In the genomic region with DNA sequence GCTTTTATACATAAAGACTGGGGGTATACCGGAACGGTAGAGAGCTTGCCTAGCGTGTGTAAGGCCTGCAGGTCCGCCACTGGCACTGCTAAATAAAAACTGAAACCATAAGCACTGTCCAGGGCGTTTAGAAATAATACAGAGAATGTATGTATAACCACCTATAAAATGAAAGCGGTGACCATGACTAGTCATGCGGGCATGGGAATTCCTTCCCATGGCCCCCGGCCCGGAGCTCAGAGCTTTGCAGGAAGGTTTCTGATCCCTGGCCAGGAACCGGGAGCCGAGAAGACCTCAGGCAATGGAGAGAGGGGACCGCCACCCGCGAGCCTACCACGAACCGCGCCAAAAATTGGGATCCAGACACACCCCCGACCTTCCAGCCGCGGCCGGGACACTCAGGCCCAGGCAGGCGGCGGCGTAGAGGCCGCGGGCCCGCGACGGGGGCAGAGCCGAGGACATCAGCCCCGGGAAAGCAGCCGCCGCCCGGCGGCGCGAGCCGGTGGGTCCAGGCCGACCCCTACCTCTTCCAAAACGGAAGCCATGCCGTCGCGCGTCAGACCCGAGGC, we compare ENCODE assay signal across 8 mouse cellular contexts. TPM values are rescaled to one million over a fixed set of nuclear protein-coding genes. Genes with fewer than 3 reads are reported as not detected.
DNase-seq lines count a peak whose midpoint lies in the region; ATAC-seq and TF ChIP-seq lines count a peak whose summit lies in the region.

No protein-coding gene starts in this region.

- no peak for ATAC-seq in G1E (ENCODE audit: extremely low read depth, insufficient number of reproducible peaks, low FRiP score, poor library complexity, severe bottlenecking)
- peak; percentile 49 for ATAC-seq in heart, embryonic 16.5 days (replicated peaks; ENCODE audit: extremely low read depth, insufficient read depth, low FRiP score)
- peak; percentile 67 for ATAC-seq in liver, embryonic 12.5 days
- ATAC-seq in neural tube, embryonic 15.5 days (ENCODE audit: low FRiP score), result peak; percentile 3; the same call in 1 of the 2 replicates

- no peak for TF ChIP-seq POLR2A in kidney, adult 2 months (IDR thresholded peaks at IDR 0.05; ENCODE audit: low read depth, low read length)

- no peaks in the 10 kb centered on the region for H3K27me3 ChIP-seq in kidney, adult 2 months (replicated peaks; ENCODE audit: control insufficient read depth, insufficient read depth, low read length)
- no peaks in the 10 kb centered on the region for H3K27me3 ChIP-seq in G1E (ENCODE audit: insufficient read depth, low read length)
- no peaks in the 10 kb centered on the region for H3K27me3 ChIP-seq in embryonic facial prominence, embryonic 10.5 days (replicated peaks; ENCODE audit: low read depth, poor library complexity, severe bottlenecking)
- no peaks in the 10 kb centered on the region for H3K27me3 ChIP-seq in heart, embryonic 16.5 days (ENCODE audit: control insufficient read depth, insufficient read depth, low read length)
- H3K27me3 ChIP-seq in liver, embryonic 12.5 days (replicated peaks), result no peaks in the 10 kb centered on the region
- no peaks in the 10 kb centered on the region for H3K27me3 ChIP-seq in neural tube, embryonic 15.5 days (replicated peaks)

- peak; percentile 50 for DNase-seq in kidney, adult 2 months
- no peak for DNase-seq in kidney, postnatal 14 days
- DNase-seq in G1E (ENCODE audit: low spot score), result no peak
- no peak for DNase-seq in embryonic facial prominence, embryonic 10.5 days (ENCODE audit: low spot score)
- DNase-seq in spleen, adult 18-20 months, result no peak

- TF ChIP-seq CTCF in kidney, adult 2 months (conservative IDR thresholded peaks at IDR 0.05; ENCODE audit: insufficient read depth, insufficient read length, low read depth, low read length), result no peak
- TF ChIP-seq CTCF in G1E (IDR thresholded peaks at IDR 0.05; ENCODE audit: low read depth, low read length), result no peak

- WGBS in kidney, adult 2 months, result under 1% methylated on average over 45 of the region's 45 CpGs
- under 1% methylated on average over 45 of the region's 45 CpGs for WGBS in embryonic facial prominence, embryonic 10.5 days
- WGBS in heart, embryonic 16.5 days, result under 1% methylated on average over 45 of the region's 45 CpGs
- under 1% methylated on average over 45 of the region's 45 CpGs for WGBS in liver, embryonic 12.5 days (ENCODE audit: insufficient replicate concordance)
- under 1% methylated on average over 45 of the region's 45 CpGs for WGBS in neural tube, embryonic 15.5 days

- H3K27ac ChIP-seq in kidney, adult 2 months (ENCODE audit: insufficient read depth, low read depth, low read length), result peak overlapping the region; percentile 76
- H3K27ac ChIP-seq in embryonic facial prominence, embryonic 10.5 days (replicated peaks), result peak overlapping the region; percentile 98
- H3K27ac ChIP-seq in heart, embryonic 16.5 days (ENCODE audit: low read length), result peak overlapping the region; percentile 97
- H3K27ac ChIP-seq in liver, embryonic 12.5 days, result peak overlapping the region; percentile 97
- H3K27ac ChIP-seq in neural tube, embryonic 15.5 days (replicated peaks), result peak overlapping the region; percentile 99

- H3K36me3 ChIP-seq in kidney, adult 2 months (ENCODE audit: control insufficient read depth, insufficient read depth, low read length), result no peaks in the 10 kb centered on the region; the same call in 1 of the 2 replicates
- H3K36me3 ChIP-seq in G1E (replicated peaks), result peaks cover 23% of the 10 kb centered on the region
- H3K36me3 ChIP-seq in embryonic facial prominence, embryonic 10.5 days (replicated peaks), result peaks cover 19% of the 10 kb centered on the region
- H3K36me3 ChIP-seq in heart, embryonic 16.5 days (ENCODE audit: control insufficient read depth, insufficient read depth), result peaks cover 2% of the 10 kb centered on the region; the same call in 1 of the 2 replicates
- peaks cover 22% of the 10 kb centered on the region for H3K36me3 ChIP-seq in liver, embryonic 12.5 days
- peaks cover 7% of the 10 kb centered on the region for H3K36me3 ChIP-seq in neural tube, embryonic 15.5 days

- H3K9me3 ChIP-seq in G1E (replicated peaks), result no peaks in the 10 kb centered on the region
- H3K9me3 ChIP-seq in embryonic facial prominence, embryonic 10.5 days, result no peaks in the 10 kb centered on the region
- H3K9me3 ChIP-seq in heart, embryonic 16.5 days (replicated peaks; ENCODE audit: control insufficient read depth, low read length), result no peaks in the 10 kb centered on the region
- H3K9me3 ChIP-seq in liver, embryonic 12.5 days (replicated peaks), result no peaks in the 10 kb centered on the region
- no peaks in the 10 kb centered on the region for H3K9me3 ChIP-seq in neural tube, embryonic 15.5 days (replicated peaks)

- peak overlapping the region; percentile 71 for H3K4me2 ChIP-seq in heart, embryonic 16.5 days (ENCODE audit: low read depth, low read length)
- H3K4me2 ChIP-seq in liver, embryonic 12.5 days, result peak overlapping the region; percentile 81
- H3K4me2 ChIP-seq in neural tube, embryonic 15.5 days, result peak overlapping the region; percentile 61

- peak overlapping the region; percentile 86 for H3K4me3 ChIP-seq in kidney, adult 2 months (ENCODE audit: insufficient read depth, low read depth, low read length)
- H3K4me3 ChIP-seq in G1E (ENCODE audit: low read depth, low read length), result peak overlapping the region; percentile 95
- H3K4me3 ChIP-seq in embryonic facial prominence, embryonic 10.5 days, result peak overlapping the region; percentile 85
- peak overlapping the region; percentile 97 for H3K4me3 ChIP-seq in heart, embryonic 16.5 days (ENCODE audit: low read length)
- H3K4me3 ChIP-seq in liver, embryonic 12.5 days, result peak overlapping the region; percentile 93
- peak overlapping the region; percentile 84 for H3K4me3 ChIP-seq in neural tube, embryonic 15.5 days (replicated peaks)

- H3K4me1 ChIP-seq in kidney, adult 2 months (ENCODE audit: control insufficient read depth, insufficient read depth, low read length), result no peaks in the 10 kb centered on the region; the same call in 1 of the 2 replicates
- H3K4me1 ChIP-seq in G1E (ENCODE audit: insufficient read depth, low read depth, low read length), result peaks cover 32% of the 10 kb centered on the region
- peaks cover 24% of the 10 kb centered on the region for H3K4me1 ChIP-seq in embryonic facial prominence, embryonic 10.5 days
- peaks cover 12% of the 10 kb centered on the region for H3K4me1 ChIP-seq in heart, embryonic 16.5 days (ENCODE audit: control insufficient read depth, insufficient read depth, low read length)
- H3K4me1 ChIP-seq in liver, embryonic 12.5 days, result peaks cover 36% of the 10 kb centered on the region
- H3K4me1 ChIP-seq in neural tube, embryonic 15.5 days, result peaks cover 28% of the 10 kb centered on the region

- H3K9ac ChIP-seq in heart, embryonic 16.5 days (ENCODE audit: low read length), result peak overlapping the region; percentile 86
- H3K9ac ChIP-seq in liver, embryonic 12.5 days, result peak overlapping the region; percentile 94
- peak overlapping the region; percentile 71 for H3K9ac ChIP-seq in neural tube, embryonic 15.5 days (replicated peaks)

RNA-seq across cellular contexts. Expression of gene Cacybp, which starts 0.5 kb away (rescaled TPM):
- 5.6 and 8.1 TPM in 2 replicates for polyA plus RNA-seq in kidney, adult 2 months (2012; rRNA removed)
- 225 and 301 TPM in 2 replicates for total RNA-seq in G1E (2014; fragmentation: Nextera tagmentation)
- total RNA-seq in G1E (2017), result 151 and 185 TPM in 2 replicates
- polyA plus RNA-seq in G1E (2012), result 81.0 and 83.8 TPM in 2 replicates
- 354 and 357 TPM in 2 replicates for polyA plus RNA-seq in embryonic facial prominence, embryonic 10.5 days (2016; fragmentation: Nextera tagmentation; extraction: Ambion mirVana)
- polyA plus RNA-seq in heart, embryonic 16.5 days (2015; fragmentation: Nextera tagmentation; extraction: Ambion mirVana), result 146 and 196 TPM in 2 replicates
- polyA plus RNA-seq in liver, embryonic 12.5 days (2016; fragmentation: Nextera tagmentation; extraction: Ambion mirVana), result 279 and 282 TPM in 2 replicates
- 278 and 279 TPM in 2 replicates for polyA plus RNA-seq in neural tube, embryonic 15.5 days (2015; fragmentation: Nextera tagmentation; extraction: Ambion mirVana)

RNA-seq across cellular contexts. Expression of gene Mrps14, which starts 17.2 kb away (rescaled TPM):
- polyA plus RNA-seq in kidney, adult 2 months (2012; rRNA removed), result 42.3 and 53.5 TPM in 2 replicates
- total RNA-seq in G1E (2014; fragmentation: Nextera tagmentation) (57.4 and 57.9 TPM in 2 replicates), G1E (2017) (216 and 240 TPM in 2 replicates)
- polyA plus RNA-seq in G1E (2012), result 1.3 TPM in 2 replicates
- polyA plus RNA-seq in embryonic facial prominence, embryonic 10.5 days (2016; fragmentation: Nextera tagmentation; extraction: Ambion mirVana), result 231 and 235 TPM in 2 replicates
- 201 and 210 TPM in 2 replicates for polyA plus RNA-seq in heart, embryonic 16.5 days (2015; fragmentation: Nextera tagmentation; extraction: Ambion mirVana)
- polyA plus RNA-seq in liver, embryonic 12.5 days (2016; fragmentation: Nextera tagmentation; extraction: Ambion mirVana), result 242 and 262 TPM in 2 replicates
- polyA plus RNA-seq in neural tube, embryonic 15.5 days (2015; fragmentation: Nextera tagmentation; extraction: Ambion mirVana), result 130 and 154 TPM in 2 replicates

RNA-seq across cellular contexts. Expression of gene Tnn, which starts 58.8 kb away (rescaled TPM):
- 4.5 and 5.2 TPM in 2 replicates for polyA plus RNA-seq in kidney, adult 2 months (2012; rRNA removed)
- total RNA-seq in G1E (2014; fragmentation: Nextera tagmentation) (not detected in 2 replicates), G1E (2017) (under 0.01 and 0.05 TPM in 2 replicates)
- polyA plus RNA-seq in G1E (2012), result not detected in 2 replicates
- polyA plus RNA-seq in embryonic facial prominence, embryonic 10.5 days (2016; fragmentation: Nextera tagmentation; extraction: Ambion mirVana), result 0.05 and 0.50 TPM in 2 replicates
- polyA plus RNA-seq in heart, embryonic 16.5 days (2015; fragmentation: Nextera tagmentation; extraction: Ambion mirVana), result 0.19 and 0.20 TPM in 2 replicates
- polyA plus RNA-seq in liver, embryonic 12.5 days (2016; fragmentation: Nextera tagmentation; extraction: Ambion mirVana), result 0.02 TPM in 2 replicates
- polyA plus RNA-seq in neural tube, embryonic 15.5 days (2015; fragmentation: Nextera tagmentation; extraction: Ambion mirVana), result 0.20 and 0.91 TPM in 2 replicates

Comparison
In these comparisons a context has a peak if more than half of its experiments do, and no peak if none do; other contexts are left out.
1. RNA of gene Mrps14, which starts 17.2 kb away (polyA plus RNA-seq): 242 to 262 TPM in liver, embryonic 12.5 days, 231 to 235 TPM in embryonic facial prominence, embryonic 10.5 days, 201 to 210 TPM in heart, embryonic 16.5 days, 130 to 154 TPM in neural tube, embryonic 15.5 days and 42.3 to 53.5 TPM in kidney, adult 2 months; 1.3 TPM in G1E; every median in the first group is over 10 times any median in the second.
2. Peak in every context shown above with its lines, with median percentiles within 50 percentile points of each other: H3K27ac ChIP-seq, H3K4me3 ChIP-seq, H3K4me2 ChIP-seq and H3K9ac ChIP-seq.